Mouse (Mus musculus) forebrain, embryonic 13.5 days (tissue): Measurements from ENCODE around the gene Ly75. TPM values are rescaled to one million over a fixed set of nuclear protein-coding genes. Genes with fewer than 3 reads are reported as not detected.

Source experiments
- ATAC-seq: fragments of 200-750 bp; cut with Nextera tagmentation; 2 replicates; pipeline ENCODE4 v1.8.0; 2017
- H3K27ac ChIP-seq: fragments of 300-500 bp; sonication (generic); 2 replicates; pipeline ENCODE4 v1.5.1; 2015; ENCODE audit warnings: inconsistent platforms, mild to moderate bottlenecking, moderate library complexity
- H3K27me3 ChIP-seq: fragments of 300-500 bp; sonication (generic); 2 replicates; pipeline ENCODE4 v1.6.1; 2015; ENCODE audit warnings: mild to moderate bottlenecking, inconsistent platforms
- H3K36me3 ChIP-seq: fragments of 300-500 bp; sonication (generic); 2 replicates; pipeline ENCODE4 v1.6.1; 2015; ENCODE audit warnings: mild to moderate bottlenecking, inconsistent platforms; ENCODE audit not compliant: poor library complexity, severe bottlenecking
- H3K4me1 ChIP-seq: fragments of 300-500 bp; sonication (generic); 2 replicates; pipeline ENCODE4 v1.6.1; 2015; ENCODE audit warnings: inconsistent platforms
- H3K4me2 ChIP-seq: fragments of 300-500 bp; sonication (generic); 2 replicates; pipeline ENCODE4 v1.6.1; 2015; ENCODE audit warnings: inconsistent platforms, mild to moderate bottlenecking, moderate library complexity
- H3K4me3 ChIP-seq: fragments of 300-500 bp; sonication (generic); 2 replicates; pipeline ENCODE4 v1.5.1; 2015; ENCODE audit warnings: mild to moderate bottlenecking, inconsistent platforms
- H3K9ac ChIP-seq: fragments of 300-500 bp; sonication (generic); 2 replicates; pipeline ENCODE4 v1.6.1; 2015; ENCODE audit warnings: mild to moderate bottlenecking, inconsistent platforms
- H3K9me3 ChIP-seq: fragments of 300-500 bp; sonication (generic); replicated peaks from 2 replicates; pipeline ENCODE4 v1.6.1; 2016; ENCODE audit warnings: inconsistent platforms
- WGBS: fragments of 180-500 bp; shearing (Covaris S2); methylation state at CpG from one replicate; pipeline ENCODE4 v1.1.7; 2015; 5-methylcytosine and 5-hydroxymethylcytosine counted together
- polyA plus RNA-seq: library from polyadenylated mRNA; unstranded; fragments of >200 nt; fragmentation: Nextera tagmentation; extraction: Ambion mirVana; gene quantifications from 2 replicates; pipeline ENCODE4 v1.2.1, GENCODE M21; 2015

The Ly75 gene
- polyA plus RNA-seq, result 0.41 and 0.63 TPM in 2 replicates

GRCm38 (mm10) chr2:60382858-60383669, at the start of gene Ly75:
TSS of gene Ly75 (minus strand) at chr2:60383303.
- peak within 1 kb of the TSS; percentile 76 for H3K4me2 ChIP-seq
- H3K36me3 ChIP-seq, result no peaks in the 10 kb centered on the region
- WGBS, result 1% methylated on average over 46 of the region's 46 CpGs
- peaks cover 21% of the 10 kb centered on the region for H3K27me3 ChIP-seq
- H3K9ac ChIP-seq, result peak within 1 kb of the TSS; percentile 54
- H3K4me3 ChIP-seq, result peak within 1 kb of the TSS; percentile 49
- H3K9me3 ChIP-seq, result no peaks in the 10 kb centered on the region
- no peak within 1 kb of the TSS for H3K27ac ChIP-seq
- peak; percentile 100 for ATAC-seq
- 0 out of 2 replicates have a peak, but pooled peaks cover 3% of the 10 kb centered on the region for H3K4me1 ChIP-seq

GRCm38 (mm10) chr2:60430315-60431021, 47.4 kb upstream of the Ly75 start:
- Histone ChIP-seq H3K27me3 (no peaks in the 10 kb centered on the region), H3K4me3 (no peak overlapping the region), H3K27ac (no peak overlapping the region), H3K9me3 (no peaks in the 10 kb centered on the region), H3K36me3 (no peaks in the 10 kb centered on the region), H3K4me2 (no peak overlapping the region), H3K4me1 (no peaks in the 10 kb centered on the region), H3K9ac (no peak overlapping the region)
- no peak for ATAC-seq
- WGBS, result 80% methylated on average over 8 of the region's 8 CpGs

DNA sequence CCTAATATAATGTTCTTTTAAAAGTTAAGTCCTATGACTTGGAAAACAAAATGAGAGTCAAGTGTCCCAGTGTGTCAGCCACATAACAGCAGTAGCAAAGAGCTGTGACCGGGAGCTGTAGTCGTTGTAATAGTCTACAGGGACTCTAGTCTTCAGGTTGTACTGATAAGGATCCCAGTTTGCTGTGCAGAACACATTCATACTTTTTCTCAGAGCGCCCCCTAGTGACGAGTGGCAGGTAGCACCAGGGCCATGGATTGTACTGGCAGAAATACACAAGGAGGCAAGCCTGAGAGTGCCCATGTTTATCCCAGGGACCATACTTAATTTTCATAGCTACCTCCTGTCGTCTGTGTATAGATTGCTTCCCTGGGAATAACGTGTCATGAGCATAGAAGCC, 35.0 kb upstream of the Ly75 start:
- Histone ChIP-seq H3K36me3 (no peaks in the 10 kb centered on the region), H3K4me2 (no peak overlapping the region), H3K9me3 (no peaks in the 10 kb centered on the region), H3K27me3 (no peaks in the 10 kb centered on the region), H3K9ac (no peak overlapping the region), H3K4me1 (0 out of 2 replicates have a peak, but pooled peaks cover 3% of the 10 kb centered on the region), H3K4me3 (no peak overlapping the region), H3K27ac (no peak overlapping the region)
- ATAC-seq, result peak; percentile 77
- WGBS, result 8% methylated on average over 6 of the region's 6 CpGs

GRCm38 (mm10) chr2:60414334-60414733, 31.2 kb upstream of the Ly75 start:
- no peak for ATAC-seq
- Histone ChIP-seq H3K4me2 (no peak overlapping the region), H3K4me1 (0 out of 2 replicates have a peak, but pooled peaks cover under 1% of the 10 kb centered on the region), H3K27ac (no peak overlapping the region), H3K27me3 (no peaks in the 10 kb centered on the region), H3K4me3 (no peak overlapping the region), H3K9ac (no peak overlapping the region), H3K36me3 (no peaks in the 10 kb centered on the region), H3K9me3 (no peaks in the 10 kb centered on the region)
- WGBS, result 58% methylated on average over 8 of the region's 8 CpGs

GRCm38 (mm10) chr2:60413006-60413650, 30.0 kb upstream of the Ly75 start:
- no peaks in the 10 kb centered on the region for H3K27me3 ChIP-seq
- no peaks in the 10 kb centered on the region for H3K36me3 ChIP-seq
- no peak for ATAC-seq
- H3K4me3 ChIP-seq, result no peak overlapping the region
- WGBS, result 90% methylated on average over 18 of the region's 18 CpGs
- H3K4me1 ChIP-seq, result 0 out of 2 replicates have a peak, but pooled peaks cover 4% of the 10 kb centered on the region
- no peak overlapping the region for H3K4me2 ChIP-seq
- no peak overlapping the region for H3K9ac ChIP-seq
- no peak overlapping the region for H3K27ac ChIP-seq
- no peaks in the 10 kb centered on the region for H3K9me3 ChIP-seq

GRCm38 (mm10) chr2:60411181-60411580, 28.1 kb upstream of the Ly75 start:
- Histone ChIP-seq H3K4me1 (0 out of 2 replicates have a peak, but pooled peaks cover 4% of the 10 kb centered on the region), H3K9me3 (no peaks in the 10 kb centered on the region), H3K9ac (no peak overlapping the region), H3K36me3 (no peaks in the 10 kb centered on the region), H3K27me3 (no peaks in the 10 kb centered on the region), H3K27ac (no peak overlapping the region), H3K4me3 (no peak overlapping the region), H3K4me2 (no peak overlapping the region)
- 86% methylated on average over 7 of the region's 7 CpGs for WGBS
- no peak for ATAC-seq

- no peaks in the 10 kb centered on the region for H3K27me3 ChIP-seq
- no peak for ATAC-seq
- WGBS, result 84% methylated on average over 11 of the region's 11 CpGs
- 0 out of 2 replicates have a peak, but pooled peaks cover 4% of the 10 kb centered on the region for H3K4me1 ChIP-seq
- H3K9me3 ChIP-seq, result no peaks in the 10 kb centered on the region
- no peak overlapping the region for H3K4me3 ChIP-seq
- H3K4me2 ChIP-seq, result no peak overlapping the region
- H3K9ac ChIP-seq, result no peak overlapping the region
- no peaks in the 10 kb centered on the region for H3K36me3 ChIP-seq
- H3K27ac ChIP-seq, result no peak overlapping the region
Measured at GRCm38 (mm10) chr2:60409989-60410763, 27.1 kb upstream of the Ly75 start.

GRCm38 (mm10) chr2:60409194-60409593, 26.1 kb upstream of the Ly75 start:
- Histone ChIP-seq H3K9me3 (no peaks in the 10 kb centered on the region), H3K27me3 (no peaks in the 10 kb centered on the region), H3K36me3 (no peaks in the 10 kb centered on the region), H3K9ac (no peak overlapping the region), H3K4me1 (0 out of 2 replicates have a peak, but pooled peaks cover 4% of the 10 kb centered on the region), H3K4me3 (no peak overlapping the region), H3K27ac (no peak overlapping the region), H3K4me2 (no peak overlapping the region)
- WGBS, result 33% methylated on average over 6 of the region's 6 CpGs
- ATAC-seq, result no peak

DNA sequence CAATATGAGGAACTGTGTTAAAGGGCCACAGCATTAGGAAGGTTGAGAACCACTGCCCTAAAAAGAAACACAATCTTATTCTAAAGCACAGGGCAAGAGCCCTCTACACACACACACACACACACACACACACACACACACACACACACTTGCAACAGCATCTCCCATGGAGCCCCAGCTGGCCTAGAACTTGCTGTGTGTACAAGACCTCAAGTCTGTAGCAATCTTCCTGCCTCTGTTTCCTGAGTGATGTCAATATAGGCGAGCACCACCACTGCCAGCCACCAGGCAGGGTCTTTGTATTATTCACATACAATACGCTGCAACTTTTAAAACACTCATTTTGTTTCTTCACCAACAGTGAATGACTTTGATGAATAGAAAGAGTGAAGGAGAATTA, 24.3 kb upstream of the Ly75 start:
- no peak for ATAC-seq
- no peaks in the 10 kb centered on the region for H3K9me3 ChIP-seq
- H3K9ac ChIP-seq, result no peak overlapping the region
- WGBS, result 76% methylated on average over 2 of the region's 2 CpGs
- H3K4me3 ChIP-seq, result no peak overlapping the region
- 0 out of 2 replicates have a peak, but pooled peaks cover 4% of the 10 kb centered on the region for H3K4me1 ChIP-seq
- H3K4me2 ChIP-seq, result no peak overlapping the region
- H3K36me3 ChIP-seq, result no peaks in the 10 kb centered on the region
- H3K27me3 ChIP-seq, result no peaks in the 10 kb centered on the region
- no peak overlapping the region for H3K27ac ChIP-seq

GRCm38 (mm10) chr2:60405431-60405830, 22.3 kb upstream of the Ly75 start:
- Histone ChIP-seq H3K9me3 (no peaks in the 10 kb centered on the region), H3K4me3 (no peak overlapping the region), H3K4me2 (no peak overlapping the region), H3K4me1 (0 out of 2 replicates have a peak, but pooled peaks cover 4% of the 10 kb centered on the region), H3K9ac (no peak overlapping the region), H3K27me3 (no peaks in the 10 kb centered on the region), H3K27ac (no peak overlapping the region), H3K36me3 (no peaks in the 10 kb centered on the region)
- WGBS, result 92% methylated on average over 5 of the region's 5 CpGs
- ATAC-seq, result no peak

GRCm38 (mm10) chr2:60404763-60405162, 21.7 kb upstream of the Ly75 start:
- no peak overlapping the region for H3K27ac ChIP-seq
- WGBS, result 90% methylated on average over 7 of the region's 7 CpGs
- ATAC-seq, result no peak

More at GRCm38 (mm10) chr2:60404763-60405162, 21.7 kb upstream of the Ly75 start:
- Histone ChIP-seq H3K9ac (no peak overlapping the region), H3K4me1 (0 out of 2 replicates have a peak, but pooled peaks cover 4% of the 10 kb centered on the region), H3K36me3 (no peaks in the 10 kb centered on the region), H3K4me2 (no peak overlapping the region), H3K9me3 (no peaks in the 10 kb centered on the region), H3K4me3 (no peak overlapping the region), H3K27me3 (no peaks in the 10 kb centered on the region)
